Mouse (Mus musculus) heart, embryonic 11.5 days (tissue): ENCODE data around the gene Nrap. TPM values are rescaled to one million over a fixed set of nuclear protein-coding genes. Genes with fewer than 3 reads are reported as not detected.

Experiments
- ATAC-seq: fragments of 200-750 bp; cut with Nextera tagmentation; replicated peaks from 2 replicates; pipeline ENCODE4 v1.8.0; 2017; ENCODE audit warnings: moderate library complexity; ENCODE audit not compliant: insufficient number of reproducible peaks, low FRiP score, low TSS enrichment
- H3K27ac ChIP-seq: fragments of 300-500 bp; sonication (generic); 2 replicates; pipeline ENCODE4 v1.5.1; 2014; ENCODE audit warnings: mild to moderate bottlenecking, low read depth, low read length
- H3K27me3 ChIP-seq: fragments of 300-500 bp; sonication (generic); 2 replicates; pipeline ENCODE4 v1.6.1; 2014; ENCODE audit warnings: mild to moderate bottlenecking, low read length, mixed read lengths; ENCODE audit not compliant: control insufficient read depth, insufficient read depth
- H3K36me3 ChIP-seq: fragments of 300-500 bp; sonication (generic); 2 replicates; pipeline ENCODE4 v1.6.1; 2014; ENCODE audit warnings: mild to moderate bottlenecking, low read length, moderate library complexity, mixed read lengths; ENCODE audit not compliant: control insufficient read depth, insufficient read depth
- H3K4me1 ChIP-seq: fragments of 300-500 bp; sonication (generic); 2 replicates; pipeline ENCODE4 v1.6.1; 2014; ENCODE audit warnings: low read length; ENCODE audit not compliant: control insufficient read depth, insufficient read depth
- H3K4me2 ChIP-seq: fragments of 300-500 bp; sonication (generic); 2 replicates; pipeline ENCODE4 v1.6.1; 2014; ENCODE audit warnings: mild to moderate bottlenecking, moderate library complexity
- H3K4me3 ChIP-seq: fragments of 300-500 bp; sonication (generic); 2 replicates; pipeline ENCODE4 v1.5.1; 2014; ENCODE audit warnings: low read depth, low read length
- H3K9ac ChIP-seq: fragments of 300-500 bp; sonication (generic); 2 replicates; pipeline ENCODE4 v1.6.1; 2014; ENCODE audit warnings: mild to moderate bottlenecking, low read depth, low read length, moderate library complexity
- H3K9me3 ChIP-seq: fragments of 300-500 bp; sonication (generic); replicated peaks from 2 replicates; pipeline ENCODE4 v1.6.1; 2016; ENCODE audit warnings: low read length; ENCODE audit not compliant: control insufficient read depth
- WGBS: fragments of 180-500 bp; shearing (Covaris S2); extraction: QIAGEN DNeasy Blood & Tissue Kit; methylation state at CpG from one replicate; pipeline ENCODE4 v1.1.7; 2014; ENCODE audit not compliant: insufficient replicate concordance; 5-methylcytosine and 5-hydroxymethylcytosine counted together
- polyA plus RNA-seq: library from polyadenylated mRNA; unstranded; fragments of >200 nt; fragmentation: Nextera tagmentation; extraction: Ambion mirVana; gene quantifications from 2 replicates; pipeline ENCODE4 v1.2.1, GENCODE M21; 2014

The Nrap gene
- 9.2 and 12.6 TPM in 2 replicates for polyA plus RNA-seq

DNA sequence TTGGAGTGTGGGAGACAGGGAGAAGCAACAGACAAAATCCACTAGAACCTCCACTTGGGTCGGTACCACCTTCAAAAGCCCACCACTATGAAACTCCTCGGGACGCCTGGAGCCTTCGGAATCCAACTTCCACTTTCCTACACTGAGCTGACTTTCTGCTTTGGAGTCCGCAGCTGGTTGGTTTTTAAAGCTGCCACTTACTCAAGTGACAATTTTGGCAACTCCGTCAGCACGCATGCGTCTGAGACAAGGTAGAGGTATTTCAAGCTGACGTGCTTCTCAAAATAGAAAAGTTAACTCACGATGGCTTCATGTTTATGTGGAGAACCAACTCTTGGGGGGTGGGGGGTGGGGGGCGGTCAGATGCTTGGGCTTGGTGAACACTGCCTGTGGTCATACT, at the start of gene Nrap:
Gene Nrap, minus strand, starts transcription at position 159 of the 400 bp plus-strand sequence.
- WGBS, result 59% methylated on average over 11 of the region's 11 CpGs
- H3K4me3 ChIP-seq, result peak within 1 kb of the TSS; percentile 33
- H3K9me3 ChIP-seq, result no peaks in the 10 kb centered on the region
- H3K27me3 ChIP-seq, result no peaks in the 10 kb centered on the region
- no peaks in the 10 kb centered on the region for H3K36me3 ChIP-seq
- H3K4me1 ChIP-seq, result peaks cover 13% of the 10 kb centered on the region
- H3K27ac ChIP-seq, result peak within 1 kb of the TSS; percentile 54
- no peak for ATAC-seq
- H3K9ac ChIP-seq, result 0 out of 2 replicates have a peak within 1 kb of the TSS, but pooled peaks have one; percentile 18
- H3K4me2 ChIP-seq, result peak within 1 kb of the TSS; percentile 54

DNA sequence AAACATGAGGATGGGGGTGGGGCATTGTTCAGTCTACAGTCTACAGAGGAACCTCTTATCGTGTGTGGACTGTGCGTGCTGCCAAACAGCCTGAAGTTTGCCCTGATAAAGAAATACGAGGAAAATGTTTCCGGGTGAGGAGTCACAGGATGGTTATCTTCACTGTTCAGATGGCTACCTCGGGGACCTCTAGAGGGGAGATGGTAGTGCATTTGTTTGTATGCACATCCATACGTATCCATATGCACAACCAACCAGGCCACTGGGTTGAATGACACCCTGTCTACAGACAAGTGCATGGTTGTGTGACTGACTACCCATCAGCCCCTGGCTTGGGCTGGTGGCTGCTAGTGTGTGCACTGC, 49.2 kb upstream of the Nrap start:
- no peaks in the 10 kb centered on the region for H3K36me3 ChIP-seq
- WGBS, result 55% methylated on average over 6 of the region's 6 CpGs
- H3K4me2 ChIP-seq, result no peak overlapping the region
- H3K27me3 ChIP-seq, result no peaks in the 10 kb centered on the region
- no peaks in the 10 kb centered on the region for H3K9me3 ChIP-seq
- no peak overlapping the region for H3K4me3 ChIP-seq
- peak; percentile 81 for ATAC-seq
- H3K27ac ChIP-seq, result peak overlapping the region; percentile 46; the same call in 1 of the 2 replicates
- no peak overlapping the region for H3K9ac ChIP-seq
- H3K4me1 ChIP-seq, result 0 out of 2 replicates have a peak, but pooled peaks cover 3% of the 10 kb centered on the region

DNA sequence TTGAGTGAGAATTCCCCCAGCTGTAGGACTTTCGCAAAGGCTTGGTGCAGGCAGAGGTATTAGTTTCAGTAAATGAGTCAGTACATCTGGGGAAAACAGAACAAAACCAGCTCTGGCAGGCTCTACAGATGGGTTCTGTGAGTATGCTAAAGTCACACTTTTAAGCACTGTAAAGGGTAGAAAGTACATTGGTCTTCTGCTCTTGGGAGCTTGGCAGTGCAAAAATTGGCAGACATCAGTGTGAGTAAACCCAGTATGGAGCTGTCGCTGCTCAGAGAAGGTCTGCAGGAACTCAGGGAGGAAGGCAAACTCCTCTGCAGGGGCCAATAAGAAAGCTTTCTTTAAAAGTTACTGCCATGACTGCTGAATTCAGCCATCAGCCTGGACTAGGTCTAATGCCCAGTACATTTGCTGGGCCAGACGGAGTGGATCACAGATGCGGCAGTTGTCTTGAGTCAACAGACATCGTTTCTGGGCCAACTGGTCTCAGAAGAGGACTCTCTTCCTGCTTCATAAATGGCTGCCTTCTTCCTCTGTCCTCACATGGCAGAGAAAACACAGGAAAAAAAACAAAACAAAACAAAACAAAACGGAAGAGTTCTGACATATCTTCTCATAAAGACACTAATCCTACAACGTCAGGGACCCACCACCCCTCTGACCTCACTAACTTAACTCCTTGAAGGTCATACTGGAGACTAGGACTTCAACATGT, 48.7 kb upstream of the Nrap start:
- ATAC-seq, result no peak
- Histone ChIP-seq H3K9ac (no peak overlapping the region), H3K4me1 (0 out of 2 replicates have a peak, but pooled peaks cover 3% of the 10 kb centered on the region), H3K36me3 (peaks cover 4% of the 10 kb centered on the region; the same call in 1 of the 2 replicates), H3K27ac (peak overlapping the region; percentile 46), H3K27me3 (no peaks in the 10 kb centered on the region), H3K4me2 (no peak overlapping the region), H3K9me3 (no peaks in the 10 kb centered on the region), H3K4me3 (no peak overlapping the region)
- WGBS, result 67% methylated on average over 7 of the region's 7 CpGs

DNA sequence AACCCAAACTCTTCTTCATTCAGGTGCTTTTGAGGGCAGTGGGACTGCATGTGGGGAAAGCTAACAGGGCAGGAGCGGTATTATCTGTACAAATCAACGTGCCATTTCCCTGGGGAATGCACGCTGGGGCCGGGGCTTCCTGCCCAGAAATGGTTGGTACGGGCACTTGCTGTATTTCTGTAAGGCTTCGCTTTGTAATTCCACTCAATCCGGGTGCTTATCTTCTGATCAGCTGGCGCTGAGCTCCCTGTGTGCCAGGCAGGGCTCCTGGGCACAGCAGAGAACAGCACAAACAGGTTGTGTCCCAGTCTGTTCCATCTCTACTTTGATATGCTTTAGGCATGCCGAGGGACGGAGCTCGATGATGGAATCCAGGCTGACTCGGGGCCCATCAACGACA, 46.5 kb upstream of the Nrap start:
- 84% methylated on average over 13 of the region's 13 CpGs for WGBS
- Histone ChIP-seq H3K36me3 (peaks cover 4% of the 10 kb centered on the region; the same call in 1 of the 2 replicates), H3K27ac (no peak overlapping the region), H3K4me3 (no peak overlapping the region), H3K9me3 (no peaks in the 10 kb centered on the region), H3K27me3 (no peaks in the 10 kb centered on the region), H3K9ac (no peak overlapping the region), H3K4me1 (0 out of 2 replicates have a peak, but pooled peaks cover 3% of the 10 kb centered on the region), H3K4me2 (no peak overlapping the region)
- ATAC-seq, result no peak

DNA sequence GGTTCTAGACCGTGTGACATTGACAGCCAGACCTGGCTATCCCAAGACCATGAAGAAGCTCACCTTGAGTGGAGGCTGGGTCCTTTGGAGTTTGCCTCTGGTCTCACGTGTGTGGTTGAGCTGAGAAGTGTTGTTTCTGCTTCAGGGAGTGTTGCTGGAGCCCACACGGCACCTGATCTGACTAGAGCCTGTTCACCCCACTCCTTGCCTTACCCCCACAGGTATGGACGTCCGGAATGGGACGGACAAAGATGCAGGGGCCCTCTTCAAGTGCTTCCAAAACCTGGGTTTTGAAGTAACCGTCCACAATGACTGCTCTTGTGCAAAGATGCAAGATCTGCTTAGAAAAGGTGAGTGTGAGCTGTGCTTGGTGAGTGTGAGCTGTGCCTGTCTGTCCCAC, 43.7 kb upstream of the Nrap start:
- H3K9ac ChIP-seq, result no peak overlapping the region
- no peaks in the 10 kb centered on the region for H3K9me3 ChIP-seq
- no peak overlapping the region for H3K27ac ChIP-seq
- H3K4me1 ChIP-seq, result 0 out of 2 replicates have a peak, but pooled peaks cover 3% of the 10 kb centered on the region
- no peak overlapping the region for H3K4me3 ChIP-seq
- H3K4me2 ChIP-seq, result no peak overlapping the region
- no peaks in the 10 kb centered on the region for H3K27me3 ChIP-seq
- peaks cover 4% of the 10 kb centered on the region; the same call in 1 of the 2 replicates for H3K36me3 ChIP-seq
- ATAC-seq, result no peak
- 85% methylated on average over 7 of the region's 7 CpGs for WGBS

DNA sequence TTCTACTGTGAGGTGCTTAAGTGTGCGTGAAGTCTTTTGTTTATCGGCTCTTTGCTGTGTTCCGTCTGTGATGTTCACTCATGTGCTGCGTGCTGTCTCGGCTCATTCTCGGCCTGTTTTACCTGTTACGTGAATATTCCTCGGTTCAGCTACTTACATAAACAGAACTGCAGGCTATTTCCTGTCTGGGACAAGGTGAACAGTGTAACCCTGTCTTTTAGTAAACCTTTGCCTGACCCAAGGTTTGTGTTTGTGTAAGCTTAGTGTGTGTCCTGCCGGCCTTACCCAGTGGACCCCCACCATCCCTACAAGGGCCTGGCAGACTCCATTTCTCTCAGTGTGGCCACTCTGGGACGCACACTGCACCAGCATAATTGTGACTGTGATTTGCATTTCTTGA, 42.9 kb upstream of the Nrap start:
- Histone ChIP-seq H3K4me3 (no peak overlapping the region), H3K27ac (no peak overlapping the region), H3K4me1 (no peaks in the 10 kb centered on the region), H3K9me3 (no peaks in the 10 kb centered on the region), H3K27me3 (no peaks in the 10 kb centered on the region), H3K9ac (no peak overlapping the region), H3K36me3 (peaks cover 4% of the 10 kb centered on the region; the same call in 1 of the 2 replicates), H3K4me2 (no peak overlapping the region)
- 82% methylated on average over 10 of the region's 10 CpGs for WGBS
- ATAC-seq, result no peak

DNA sequence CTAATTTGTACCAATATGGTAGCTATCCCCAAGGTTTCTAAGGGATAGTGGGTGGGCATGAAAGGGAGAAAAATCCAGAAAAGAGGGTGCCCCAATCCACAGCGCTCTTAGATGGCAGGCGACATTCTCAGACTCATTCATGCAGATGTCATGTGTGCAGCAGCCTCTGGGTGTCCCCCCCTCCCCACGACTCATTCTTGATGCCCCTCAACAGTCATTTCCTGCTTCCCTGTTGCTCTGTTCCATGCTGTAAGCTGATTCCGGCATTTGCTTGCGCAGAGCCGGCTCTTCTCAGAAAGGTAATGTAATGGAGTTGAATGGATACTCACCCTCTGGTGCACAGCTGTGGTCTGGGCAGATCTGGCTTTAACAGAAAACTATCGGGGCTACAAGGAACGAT, 40.5 kb upstream of the Nrap start:
- peaks cover 4% of the 10 kb centered on the region; the same call in 1 of the 2 replicates for H3K36me3 ChIP-seq
- H3K4me1 ChIP-seq, result peaks cover 7% of the 10 kb centered on the region; the same call in 1 of the 2 replicates
- no peak overlapping the region for H3K27ac ChIP-seq
- H3K4me3 ChIP-seq, result no peak overlapping the region
- H3K27me3 ChIP-seq, result no peaks in the 10 kb centered on the region
- 73% methylated on average over 8 of the region's 8 CpGs for WGBS
- no peak for ATAC-seq
- no peak overlapping the region for H3K9ac ChIP-seq
- no peak overlapping the region for H3K4me2 ChIP-seq
- no peaks in the 10 kb centered on the region for H3K9me3 ChIP-seq

DNA sequence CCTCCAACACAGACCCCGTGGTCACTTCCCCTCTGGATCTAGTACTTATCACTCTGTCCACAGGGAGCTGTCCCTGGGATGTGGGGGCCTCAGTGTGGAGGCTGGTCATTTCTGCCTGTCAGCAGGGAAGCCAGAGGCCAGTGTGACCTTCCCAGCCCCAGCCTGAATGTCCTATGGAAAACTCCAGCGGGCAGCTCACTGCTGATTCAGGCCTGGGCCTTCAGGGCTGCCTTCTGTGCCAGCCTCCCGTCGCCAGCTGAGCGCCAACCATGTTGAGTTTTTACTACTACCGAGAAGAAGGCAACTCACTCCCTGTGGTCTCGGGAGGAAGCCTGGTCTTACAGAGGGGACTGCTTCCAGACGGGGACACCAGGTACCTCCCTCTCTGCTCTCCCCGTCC, 35.7 kb upstream of the Nrap start:
- no peak overlapping the region for H3K4me3 ChIP-seq
- H3K27me3 ChIP-seq, result no peaks in the 10 kb centered on the region
- no peaks in the 10 kb centered on the region for H3K9me3 ChIP-seq
- peak overlapping the region; percentile 24 for H3K4me2 ChIP-seq
- peak; percentile 43; the same call in 1 of the 2 replicates for ATAC-seq
- H3K9ac ChIP-seq, result peak overlapping the region; percentile 64
- peak overlapping the region; percentile 77 for H3K27ac ChIP-seq
- 43% methylated on average over 9 of the region's 9 CpGs for WGBS
- H3K36me3 ChIP-seq, result no peaks in the 10 kb centered on the region
- H3K4me1 ChIP-seq, result peaks cover 7% of the 10 kb centered on the region; the same call in 1 of the 2 replicates
